Mouse (Mus musculus): ENCODE results near the gene Ctnna3.

DNA sequence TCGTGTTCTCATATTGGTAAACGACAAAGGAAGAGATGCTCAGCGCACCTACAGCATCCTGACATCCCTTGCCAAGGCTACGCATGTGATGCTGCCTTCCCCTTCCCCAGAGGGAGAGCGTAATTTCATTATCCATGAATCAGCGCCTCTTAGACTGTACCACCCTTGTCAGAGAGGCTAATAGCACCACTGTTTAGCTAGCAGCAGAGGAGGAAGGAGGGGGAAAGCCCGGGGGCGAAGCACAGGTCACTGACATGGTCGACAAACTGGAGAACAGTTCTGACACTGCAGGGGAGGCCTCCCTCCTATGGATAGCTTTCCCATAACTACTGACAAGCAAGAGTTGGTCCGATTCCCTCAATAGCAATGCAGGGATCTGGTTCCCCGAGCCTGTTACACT, 653.9 kb downstream of the Ctnna3 start:
- TF ChIP-seq CTCF (IDR thresholded peaks at IDR 0.05; ENCODE audit: control insufficient read depth, insufficient read depth, low read length) (no peak), POLR2A (IDR thresholded peaks at IDR 0.05; ENCODE audit: borderline replicate concordance, control insufficient read depth, low read depth, low read length) (no peak)

Measured in bone marrow, adult 2 months (tissue).